9 mouse cellular contexts compared by ENCODE assay signal in genomic region chr17:33755418-33756107, GRCm38 (mm10). TPM values are rescaled to one million over a fixed set of nuclear protein-coding genes. Genes with fewer than 3 reads are reported as not detected.
DNase-seq lines count a peak whose midpoint lies in the region; ATAC-seq and TF ChIP-seq lines count a peak whose summit lies in the region.
"Had no signal": no experiment of that assay in that cellular context is flagged by ENCODE, and none has a peak within 500 bp of the region (broad histone marks: within the 10 kb centered on the region; RNA-seq: fewer than 3 reads in every experiment).

No protein-coding gene starts in this region.

- no peak for ATAC-seq in heart, embryonic 15.5 days (replicated peaks; ENCODE audit: insufficient number of reproducible peaks, insufficient read depth, low FRiP score, low read depth)
- no peak for ATAC-seq in kidney, postnatal 0 days (replicated peaks; ENCODE audit: low FRiP score, low read depth)
- peak; percentile 11; the same call in 1 of the 2 replicates for ATAC-seq in stomach, postnatal 0 days (ENCODE audit: low FRiP score, low TSS enrichment)

- H3K36me3 ChIP-seq in heart, embryonic 15.5 days = no peaks in the 10 kb centered on the region
- H3K36me3 ChIP-seq in testis, adult 2 months (ENCODE audit: control insufficient read depth, insufficient read depth, low read length) = peaks cover 1% of the 10 kb centered on the region
- peaks cover 5% of the 10 kb centered on the region; the same call in 1 of the 2 replicates for H3K36me3 ChIP-seq in kidney, postnatal 0 days (ENCODE audit: insufficient read depth, low read length)
- H3K36me3 ChIP-seq in stomach, postnatal 0 days (ENCODE audit: control insufficient read depth, insufficient read depth, low read length) = peaks cover 4% of the 10 kb centered on the region; the same call in 1 of the 2 replicates

- H3K9ac ChIP-seq in heart, embryonic 15.5 days = no peak overlapping the region
- no peak overlapping the region for H3K9ac ChIP-seq in kidney, postnatal 0 days (ENCODE audit: low read depth, low read length)
- H3K9ac ChIP-seq in stomach, postnatal 0 days (ENCODE audit: low read length) = no peak overlapping the region

- peaks cover 67% of the 10 kb centered on the region for H3K4me1 ChIP-seq in heart, embryonic 15.5 days (replicated peaks)
- peaks cover 14% of the 10 kb centered on the region for H3K4me1 ChIP-seq in testis, adult 2 months (ENCODE audit: control insufficient read depth, insufficient read depth, low read length)
- H3K4me1 ChIP-seq in kidney, postnatal 0 days (replicated peaks; ENCODE audit: insufficient read depth, low read length) = peaks cover 36% of the 10 kb centered on the region
- peaks cover 10% of the 10 kb centered on the region for H3K4me1 ChIP-seq in stomach, postnatal 0 days (replicated peaks; ENCODE audit: control insufficient read depth, insufficient read depth)

- DNase-seq in heart, postnatal 10 days = no peak
- DNase-seq in testis, postnatal 14 days (ENCODE audit: low spot score) = no peak
- peak; percentile 40 for DNase-seq in kidney, postnatal 0 days (ENCODE audit: low spot score)
- DNase-seq in stomach, postnatal 0 days (ENCODE audit: low spot score) = peak; percentile 66
- DNase-seq in left cerebral cortex, postnatal 10 days (ENCODE audit: extremely low spot score in 1 of 2, low spot score in 2 of 2) = no peak
- no peak for DNase-seq in urinary bladder, adult 18-20 months (ENCODE audit: low spot score in 2 of 2)

- no peak for TF ChIP-seq POLR2A in testis, adult 2 months (IDR thresholded peaks at IDR 0.05; ENCODE audit: control insufficient read depth, low read depth, low read length)

- no peaks in the 10 kb centered on the region for H3K9me3 ChIP-seq in heart, embryonic 15.5 days (replicated peaks)
- H3K9me3 ChIP-seq in kidney, postnatal 0 days (replicated peaks; ENCODE audit: low read length) = no peaks in the 10 kb centered on the region
- H3K9me3 ChIP-seq in stomach, postnatal 0 days (ENCODE audit: control insufficient read depth, low read length) = no peaks in the 10 kb centered on the region
- H3K9me3 ChIP-seq: G1E had no signal

- H3K4me3 ChIP-seq in heart, embryonic 15.5 days = no peak overlapping the region
- no peak overlapping the region for H3K4me3 ChIP-seq in testis, adult 2 months (ENCODE audit: control insufficient read depth, low read depth, low read length)
- no peak overlapping the region for H3K4me3 ChIP-seq in kidney, postnatal 0 days (replicated peaks; ENCODE audit: low read depth, low read length)
- no peak overlapping the region for H3K4me3 ChIP-seq in stomach, postnatal 0 days (ENCODE audit: low read depth, low read length)

- TF ChIP-seq EP300 in stomach, postnatal 0 days (optimal IDR thresholded peaks at IDR 0.05) = no peak

- no peak for TF ChIP-seq CTCF in testis, adult 2 months (IDR thresholded peaks at IDR 0.05; ENCODE audit: control insufficient read depth, insufficient read depth, insufficient replicate concordance, low read depth, low read length)
- TF ChIP-seq CTCF in kidney, postnatal 0 days (IDR thresholded peaks at IDR 0.05; ENCODE audit: low read depth) = no peak
- no peak for TF ChIP-seq CTCF in stomach, postnatal 0 days (IDR thresholded peaks at IDR 0.05; ENCODE audit: low read depth)

- no peaks in the 10 kb centered on the region for H3K27me3 ChIP-seq in heart, embryonic 15.5 days
- H3K27me3 ChIP-seq in testis, adult 2 months (ENCODE audit: control insufficient read depth, insufficient read depth, low read length) = no peaks in the 10 kb centered on the region
- H3K27me3 ChIP-seq in kidney, postnatal 0 days (ENCODE audit: insufficient read depth, low read length) = no peaks in the 10 kb centered on the region
- H3K27me3 ChIP-seq in stomach, postnatal 0 days (ENCODE audit: control insufficient read depth, insufficient read depth, low read length) = no peaks in the 10 kb centered on the region

- WGBS in heart, embryonic 15.5 days = 81% methylated on average over 10 of the region's 10 CpGs
- WGBS in kidney, postnatal 0 days = 58% methylated on average over 10 of the region's 10 CpGs
- 57% methylated on average over 10 of the region's 10 CpGs for WGBS in stomach, postnatal 0 days

- intact Hi-C loops in heart, postnatal 10 days (cut with DNase I) = no loop called here
- intact Hi-C loops in left cerebral cortex, postnatal 10 days (cut with DNase I) = no loop called here

- H3K4me2 ChIP-seq in heart, embryonic 15.5 days = no peak overlapping the region
- H3K4me2 ChIP-seq in kidney, postnatal 0 days (ENCODE audit: low read length) = 0 out of 2 replicates have a peak overlapping the region, but pooled peaks have one; percentile 1
- H3K4me2 ChIP-seq in stomach, postnatal 0 days (replicated peaks; ENCODE audit: low read depth) = no peak overlapping the region

- 0 out of 2 replicates have a peak overlapping the region, but pooled peaks have one; percentile 17 for H3K27ac ChIP-seq in heart, embryonic 15.5 days
- 0 out of 2 replicates have a peak overlapping the region, but pooled peaks have one; percentile 26 for H3K27ac ChIP-seq in testis, adult 2 months (ENCODE audit: control insufficient read depth, insufficient read depth, low read depth, low read length)
- peak overlapping the region; percentile 28; the same call in 1 of the 2 replicates for H3K27ac ChIP-seq in kidney, postnatal 0 days
- H3K27ac ChIP-seq in stomach, postnatal 0 days (replicated peaks) = peak overlapping the region; percentile 70

RNA-seq across cellular contexts. Expression of gene Rab11b, which starts 4.8 kb away (rescaled TPM):
- 274 and 318 TPM in 2 replicates for polyA plus RNA-seq in heart, embryonic 15.5 days (2015; fragmentation: Nextera tagmentation; extraction: Ambion mirVana)
- 100 to 1,000 TPM; 343 to 349 TPM for total RNA-seq in heart, postnatal 10 days (2021)
- 184 and 196 TPM in 2 replicates for polyA plus RNA-seq in testis, adult 2 months (2012; rRNA removed)
- polyA plus RNA-seq in kidney, postnatal 0 days (2015; fragmentation: Nextera tagmentation; extraction: Ambion mirVana) = 207 and 216 TPM in 2 replicates
- polyA plus RNA-seq in stomach, postnatal 0 days (2015; fragmentation: Nextera tagmentation; extraction: Ambion mirVana) = 164 TPM in 2 replicates
- 100 to 1,000 TPM; 336 to 350 TPM for total RNA-seq in left cerebral cortex, postnatal 10 days (2021)

RNA-seq across cellular contexts. Expression of gene Angptl4, which starts 26.1 kb away (rescaled TPM):
- polyA plus RNA-seq in heart, embryonic 15.5 days (2015; fragmentation: Nextera tagmentation; extraction: Ambion mirVana) = 15.4 and 20.0 TPM in 2 replicates
- 100 to 1,000 TPM in 1 of 2 experiments, 10 to 100 TPM in 1; 34.9 to 119 TPM for total RNA-seq in heart, postnatal 10 days (2021)
- 3.3 and 4.3 TPM in 2 replicates for polyA plus RNA-seq in testis, adult 2 months (2012; rRNA removed)
- polyA plus RNA-seq in kidney, postnatal 0 days (2015; fragmentation: Nextera tagmentation; extraction: Ambion mirVana) = 51.4 and 58.9 TPM in 2 replicates
- polyA plus RNA-seq in stomach, postnatal 0 days (2015; fragmentation: Nextera tagmentation; extraction: Ambion mirVana) = 31.3 and 42.4 TPM in 2 replicates
- total RNA-seq in left cerebral cortex, postnatal 10 days (2021) = 1 to 10 TPM; 5.2 to 9.1 TPM
- polyA plus RNA-seq: G1E had no signal

RNA-seq across cellular contexts. Expression of gene March2, which starts 37.1 kb away (rescaled TPM):
- 98.6 and 118 TPM in 2 replicates for polyA plus RNA-seq in heart, embryonic 15.5 days (2015; fragmentation: Nextera tagmentation; extraction: Ambion mirVana)
- 100 to 1,000 TPM; 120 to 121 TPM for total RNA-seq in heart, postnatal 10 days (2021)
- 92.4 and 96.3 TPM in 2 replicates for polyA plus RNA-seq in testis, adult 2 months (2012; rRNA removed)
- 61.7 and 64.9 TPM in 2 replicates for polyA plus RNA-seq in kidney, postnatal 0 days (2015; fragmentation: Nextera tagmentation; extraction: Ambion mirVana)
- polyA plus RNA-seq in stomach, postnatal 0 days (2015; fragmentation: Nextera tagmentation; extraction: Ambion mirVana) = 51.1 and 54.6 TPM in 2 replicates
- total RNA-seq in left cerebral cortex, postnatal 10 days (2021) = 10 to 100 TPM; 81.5 to 82.1 TPM

RNA-seq across cellular contexts. Expression of gene Kank3, which starts 54.8 kb away (rescaled TPM):
- polyA plus RNA-seq in heart, embryonic 15.5 days (2015; fragmentation: Nextera tagmentation; extraction: Ambion mirVana) = 44.1 and 52.6 TPM in 2 replicates
- 10 to 100 TPM; 78.7 to 84.2 TPM for total RNA-seq in heart, postnatal 10 days (2021)
- 146 and 156 TPM in 2 replicates for polyA plus RNA-seq in testis, adult 2 months (2012; rRNA removed)
- polyA plus RNA-seq in kidney, postnatal 0 days (2015; fragmentation: Nextera tagmentation; extraction: Ambion mirVana) = 57.5 and 70.4 TPM in 2 replicates
- polyA plus RNA-seq in stomach, postnatal 0 days (2015; fragmentation: Nextera tagmentation; extraction: Ambion mirVana) = 17.1 and 20.3 TPM in 2 replicates
- 10 to 100 TPM; 37.9 to 38.2 TPM for total RNA-seq in left cerebral cortex, postnatal 10 days (2021)

Comparison
In these comparisons a context has a peak if more than half of its experiments do, and no peak if none do; other contexts are left out.
1. H3K27ac ChIP-seq: peak in every context shown above with its lines; median percentile 70 in stomach, postnatal 0 days; 28 in kidney, postnatal 0 days; 26 in testis, adult 2 months; 17 in heart, embryonic 15.5 days.
2. DNase-seq: peak in kidney, postnatal 0 days (single experiment) and stomach, postnatal 0 days (single experiment); none in heart, postnatal 10 days (0 of 2), testis, postnatal 14 days (single experiment), left cerebral cortex, postnatal 10 days (0 of 2) and urinary bladder, adult 18-20 months (0 of 2).